Mouse (Mus musculus): ENCODE results near the gene Vmn1r220. TPM values are rescaled to one million over a fixed set of nuclear protein-coding genes. Genes with fewer than 3 reads are reported as not detected.

The Vmn1r220 gene
- polyA plus RNA-seq, 1 experiment from 2014 or later, result not detected

Other genes with a start within 250 kb of the Vmn1r220 start
- not detected in 2 replicates for gene Vmn1r213, start 180.3 kb downstream of the Vmn1r220 start, polyA plus RNA-seq (2015; fragmentation: Nextera tagmentation; extraction: Ambion mirVana)
- gene Vmn1r214, start 157.6 kb downstream of the Vmn1r220 start, polyA plus RNA-seq (2015; fragmentation: Nextera tagmentation; extraction: Ambion mirVana), result not detected in 2 replicates
- gene Vmn1r215, start 120.0 kb downstream of the Vmn1r220 start, polyA plus RNA-seq (2015; fragmentation: Nextera tagmentation; extraction: Ambion mirVana), result not detected in 2 replicates
- not detected in 2 replicates for gene Vmn1r217, start 69.7 kb downstream of the Vmn1r220 start, polyA plus RNA-seq (2015; fragmentation: Nextera tagmentation; extraction: Ambion mirVana)
- not detected in 2 replicates for gene Vmn1r218, start 54.8 kb downstream of the Vmn1r220 start, polyA plus RNA-seq (2015; fragmentation: Nextera tagmentation; extraction: Ambion mirVana)
- not detected in 2 replicates for gene Vmn1r219, start 28.7 kb downstream of the Vmn1r220 start, polyA plus RNA-seq (2015; fragmentation: Nextera tagmentation; extraction: Ambion mirVana)
- gene Vmn1r221, start 26.2 kb upstream of the Vmn1r220 start, polyA plus RNA-seq (2015; fragmentation: Nextera tagmentation; extraction: Ambion mirVana), result not detected in 2 replicates
- gene Vmn1r222, start 48.0 kb upstream of the Vmn1r220 start, polyA plus RNA-seq (2015; fragmentation: Nextera tagmentation; extraction: Ambion mirVana), result not detected in 2 replicates
- not detected in 2 replicates for gene Vmn1r223, start 59.2 kb upstream of the Vmn1r220 start, polyA plus RNA-seq (2015; fragmentation: Nextera tagmentation; extraction: Ambion mirVana)
- gene Zfp322a, start 181.2 kb upstream of the Vmn1r220 start, polyA plus RNA-seq (2015; fragmentation: Nextera tagmentation; extraction: Ambion mirVana), result 11.2 and 12.6 TPM in 2 replicates
- 5.1 and 5.2 TPM in 2 replicates for gene Abt1, start 235.9 kb upstream of the Vmn1r220 start, polyA plus RNA-seq (2015; fragmentation: Nextera tagmentation; extraction: Ambion mirVana)

Data from liver, embryonic 15.5 days (tissue).